In genomic region chr9:71808640-71809254, GRCm38 (mm10) we compare ENCODE assay signal across 9 mouse cellular contexts. TPM values are rescaled to one million over a fixed set of nuclear protein-coding genes. Genes with fewer than 3 reads are reported as not detected.
A peak's percentile ranks its signal among the peaks of the same experiment; 100 is the strongest.
DNase-seq lines count a peak whose midpoint lies in the region; ATAC-seq and TF ChIP-seq lines count a peak whose summit lies in the region.
"Had no signal": no experiment of that assay in that cellular context is flagged by ENCODE, and none has a peak within 500 bp of the region (broad histone marks: within the 10 kb centered on the region; RNA-seq: fewer than 3 reads in every experiment).

No protein-coding gene starts in this region.

- H3K27ac ChIP-seq in CH12.LX (ENCODE audit: insufficient read depth, low read depth): no peak overlapping the region
- H3K27ac ChIP-seq in liver, embryonic 11.5 days (ENCODE audit: low read depth, low read length): no peak overlapping the region

- no peak overlapping the region for H3K4me3 ChIP-seq in CH12.LX (replicated peaks in 1 of 3; ENCODE audit: low read depth in 2 of 3, low read length in 2 of 3, poor library complexity in 1 of 3)
- no peak overlapping the region for H3K4me3 ChIP-seq in liver, embryonic 11.5 days (ENCODE audit: low read depth, low read length)

- TF ChIP-seq EP300 in CH12.LX (IDR thresholded peaks at IDR 0.05; ENCODE audit: low read length): no peak

- TF ChIP-seq CTCF in CH12.LX (conservative IDR thresholded peaks at IDR 0.05 in 1 of 2, IDR thresholded peaks at IDR 0.05 in 1 of 2; ENCODE audit: low read depth in 2 of 2, low read length in 2 of 2): peak; percentile 20 to 60; a peak in 3 of 4 replicates

- ATAC-seq in frontal cortex, adult (ENCODE audit: low TSS enrichment): peak; percentile 88
- ATAC-seq in liver, embryonic 11.5 days (replicated peaks; ENCODE audit: low FRiP score): no peak
- ATAC-seq in inflammation-experienced regulatory T-cells, adult 6 months: no peak

- WGBS in liver, embryonic 11.5 days: 36% methylated on average over 11 of the region's 11 CpGs

- no peaks in the 10 kb centered on the region for H3K27me3 ChIP-seq in CH12.LX (replicated peaks)
- H3K27me3 ChIP-seq in liver, embryonic 11.5 days (replicated peaks; ENCODE audit: control insufficient read depth, insufficient read depth, low read length): no peaks in the 10 kb centered on the region

- H3K4me2 ChIP-seq in CH12.LX (ENCODE audit: insufficient read depth, low read depth, poor library complexity, severe bottlenecking): no peak overlapping the region
- peak overlapping the region; percentile 33; the same call in 1 of the 2 replicates for H3K4me2 ChIP-seq in liver, embryonic 11.5 days

- no peaks in the 10 kb centered on the region for H3K9me3 ChIP-seq in CH12.LX (replicated peaks; ENCODE audit: low read length)
- no peaks in the 10 kb centered on the region for H3K9me3 ChIP-seq in liver, embryonic 11.5 days (ENCODE audit: control insufficient read depth, low read length)

- no peak for TF ChIP-seq POLR2A in CH12.LX (IDR thresholded peaks at IDR 0.05; ENCODE audit: low read depth, low read length)

- dilution Hi-C loops in CH12.LX (cut with MboI; ENCODE audit: extremely low pct_ligation_motif_present, extremely low pct_unique_long_range_greater_than_20kb, low sequenced_read_pairs): no loop called here

- no peaks in the 10 kb centered on the region for H3K36me3 ChIP-seq in CH12.LX (replicated peaks in 1 of 2; ENCODE audit: control insufficient read depth in 1 of 2, insufficient read depth in 1 of 2, low read length in 1 of 2)
- no peaks in the 10 kb centered on the region for H3K36me3 ChIP-seq in liver, embryonic 11.5 days (ENCODE audit: control insufficient read depth, insufficient read depth, low read length)

- in situ Hi-C loops in CH12.LX (cut with MboI; ENCODE audit: low pct_ligation_motif_present, low pct_unique_long_range_greater_than_20kb, low sequenced_read_pairs): loop anchor here (5.0 kb wide), 1 partner anchor 161 kb away; no protein-coding TSS in a partner anchor

- no peaks in the 10 kb centered on the region for H3K4me1 ChIP-seq in CH12.LX (ENCODE audit: control insufficient read depth in 1 of 2, insufficient read depth in 2 of 2)
- no peaks in the 10 kb centered on the region for H3K4me1 ChIP-seq in liver, embryonic 11.5 days (replicated peaks; ENCODE audit: control insufficient read depth, insufficient read depth, low read length)

- H3K79me2 ChIP-seq in CH12.LX (replicated peaks; ENCODE audit: control insufficient read depth, extremely low read depth, insufficient read depth, poor library complexity, severe bottlenecking): no peaks in the 10 kb centered on the region

- no peak for DNase-seq in frontal cortex, postnatal 14 days (ENCODE audit: low spot score in 2 of 2)
- DNase-seq in CH12.LX (ENCODE audit: extremely low read depth): no peak
- DNase-seq in cerebellum, adult 9-10 months: peak; percentile 64
- no peak for DNase-seq in liver, embryonic 11.5 days (ENCODE audit: low spot score)
- no peak for DNase-seq in left cerebral cortex, adult 18-20 months (ENCODE audit: low spot score in 2 of 2)
- DNase-seq in urinary bladder, postnatal 14 days (ENCODE audit: low spot score): no peak
- DNase-seq: thymus, adult 2 months had no signal

- TF ChIP-seq RAD21 in CH12.LX (IDR thresholded peaks at IDR 0.05; ENCODE audit: low read depth, low read length): peak; percentile 30

- H3K9ac ChIP-seq in CH12.LX (ENCODE audit: insufficient read depth, low read depth): no peak overlapping the region
- no peak overlapping the region for H3K9ac ChIP-seq in liver, embryonic 11.5 days (ENCODE audit: low read depth, low read length)

TF ChIP-seq in CH12.LX, 34 proteins besides CTCF, POLR2A, EP300 and RAD21:
- TF ChIP-seq SMC3 (IDR thresholded peaks at IDR 0.05; ENCODE audit: low read depth, low read length) (peak; percentile 37), IRF4 (IDR thresholded peaks at IDR 0.05; ENCODE audit: low read depth, low read length) (no peak)

RNA-seq across cellular contexts. Expression of gene Cgnl1, which starts 37.3 kb away (rescaled TPM):
- total RNA-seq in CH12.LX (2012; rRNA removed) (not detected in 2 replicates), CH12.LX (2014; rRNA removed) (not detected in 2 replicates)
- 0.03 TPM in 1 of 2 replicates, not detected in the other for polyA plus RNA-seq in CH12.LX (2012; ENCODE audit: insufficient read length, low read depth)
- 4.5 and 5.9 TPM in 2 replicates for polyA plus RNA-seq in liver, embryonic 11.5 days (2014; fragmentation: Nextera tagmentation; extraction: Ambion mirVana)
- not detected for polyA plus RNA-seq in inflammation-experienced regulatory T-cells, adult 6 months (2017; shearing (Covaris generic))
- 1 to 10 TPM; 7.4 to 9.6 TPM for total RNA-seq in left cerebral cortex, adult 18-20 months (2021)
